Mouse (Mus musculus): ENCODE results near the gene Slc17a7.
"Not testable (repeated sequence)": the region's sequence is repeated elsewhere in the genome, so short reads cannot be mapped to it uniquely, and the experiment has no call there.

Gene Slc17a7

GRCm38 (mm10) chr7:45167761-45168445 lies 4.2 kb downstream of the Slc17a7 start:
- in situ Hi-C loops (cut with MboI; ENCODE audit: low pct_unique_long_range_greater_than_20kb in 1 of 2, low sequenced_read_pairs in 2 of 2, unreplicated experiment in 1 of 2) = no loop called here

GRCm38 (mm10) chr7:45168656-45169055 lies 4.9 kb downstream of the Slc17a7 start:
- in situ Hi-C loops (cut with MboI; ENCODE audit: low pct_unique_long_range_greater_than_20kb in 1 of 2, low sequenced_read_pairs in 2 of 2, unreplicated experiment in 1 of 2) = no loop called here

- in situ Hi-C loops (cut with MboI; ENCODE audit: low pct_unique_long_range_greater_than_20kb in 1 of 2, low sequenced_read_pairs in 2 of 2, unreplicated experiment in 1 of 2) = no loop called here
Measured at GRCm38 (mm10) chr7:45169495-45169894, 5.7 kb downstream of the Slc17a7 start.

- in situ Hi-C loops (cut with MboI; ENCODE audit: low pct_unique_long_range_greater_than_20kb in 1 of 2, low sequenced_read_pairs in 2 of 2, unreplicated experiment in 1 of 2) = no loop called here
Measured at GRCm38 (mm10) chr7:45172974-45173373, 9.2 kb downstream of the Slc17a7 start.

- in situ Hi-C loops (cut with MboI; ENCODE audit: low pct_unique_long_range_greater_than_20kb in 1 of 2, low sequenced_read_pairs in 2 of 2, unreplicated experiment in 1 of 2) = not testable (repeated sequence)
Measured at GRCm38 (mm10) chr7:45173772-45174171, 10.0 kb downstream of the Slc17a7 start.

- in situ Hi-C loops (cut with MboI; ENCODE audit: low pct_unique_long_range_greater_than_20kb in 1 of 2, low sequenced_read_pairs in 2 of 2, unreplicated experiment in 1 of 2) = no loop called here
Measured at GRCm38 (mm10) chr7:45174567-45175280, 11.0 kb downstream of the Slc17a7 start.

GRCm38 (mm10) chr7:45175398-45175797 lies 11.6 kb downstream of the Slc17a7 start:
- in situ Hi-C loops (cut with MboI; ENCODE audit: low pct_unique_long_range_greater_than_20kb in 1 of 2, low sequenced_read_pairs in 2 of 2, unreplicated experiment in 1 of 2) = no loop called here

- in situ Hi-C loops (cut with MboI; ENCODE audit: low pct_unique_long_range_greater_than_20kb in 1 of 2, low sequenced_read_pairs in 2 of 2, unreplicated experiment in 1 of 2) = no loop called here
Measured at GRCm38 (mm10) chr7:45175929-45176328, 12.2 kb downstream of the Slc17a7 start.

GRCm38 (mm10) chr7:45176356-45176755 lies 12.6 kb downstream of the Slc17a7 start:
- in situ Hi-C loops (cut with MboI; ENCODE audit: low pct_unique_long_range_greater_than_20kb in 1 of 2, low sequenced_read_pairs in 2 of 2, unreplicated experiment in 1 of 2) = no loop called here

- in situ Hi-C loops (cut with MboI; ENCODE audit: low pct_unique_long_range_greater_than_20kb in 1 of 2, low sequenced_read_pairs in 2 of 2, unreplicated experiment in 1 of 2) = no loop called here
Measured at GRCm38 (mm10) chr7:45178550-45178949, 14.8 kb downstream of the Slc17a7 start.

- in situ Hi-C loops (cut with MboI; ENCODE audit: low pct_unique_long_range_greater_than_20kb in 1 of 2, low sequenced_read_pairs in 2 of 2, unreplicated experiment in 1 of 2) = no loop called here
Measured at GRCm38 (mm10) chr7:45179469-45179868, 15.7 kb downstream of the Slc17a7 start, which contains the start of gene Gfy. Gfy (minus strand) TSS chr7:45179569.

- in situ Hi-C loops (cut with MboI; ENCODE audit: low pct_unique_long_range_greater_than_20kb in 1 of 2, low sequenced_read_pairs in 2 of 2, unreplicated experiment in 1 of 2) = no loop called here
Measured at GRCm38 (mm10) chr7:45180896-45181477, 17.2 kb downstream of the Slc17a7 start, which contains the start of gene Pth2. Pth2 (plus strand) TSS chr7:45180995.

GRCm38 (mm10) chr7:45181540-45181939 lies 17.8 kb downstream of the Slc17a7 start:
- in situ Hi-C loops (cut with MboI; ENCODE audit: low pct_unique_long_range_greater_than_20kb in 1 of 2, low sequenced_read_pairs in 2 of 2, unreplicated experiment in 1 of 2) = no loop called here

- in situ Hi-C loops (cut with MboI; ENCODE audit: low pct_unique_long_range_greater_than_20kb in 1 of 2, low sequenced_read_pairs in 2 of 2, unreplicated experiment in 1 of 2) = no loop called here
Measured at GRCm38 (mm10) chr7:45182199-45182601, 18.5 kb downstream of the Slc17a7 start.

GRCm38 (mm10) chr7:45182606-45183005 lies 18.9 kb downstream of the Slc17a7 start:
- in situ Hi-C loops (cut with MboI; ENCODE audit: low pct_unique_long_range_greater_than_20kb in 1 of 2, low sequenced_read_pairs in 2 of 2, unreplicated experiment in 1 of 2) = no loop called here

- in situ Hi-C loops (cut with MboI; ENCODE audit: low pct_unique_long_range_greater_than_20kb in 1 of 2, low sequenced_read_pairs in 2 of 2, unreplicated experiment in 1 of 2) = no loop called here
Measured at GRCm38 (mm10) chr7:45183672-45184071, 19.9 kb downstream of the Slc17a7 start.

GRCm38 (mm10) chr7:45185921-45186320 lies 22.2 kb downstream of the Slc17a7 start:
- in situ Hi-C loops (cut with MboI; ENCODE audit: low pct_unique_long_range_greater_than_20kb in 1 of 2, low sequenced_read_pairs in 2 of 2, unreplicated experiment in 1 of 2) = no loop called here

GRCm38 (mm10) chr7:45189600-45189999 lies 25.9 kb downstream of the Slc17a7 start:
- in situ Hi-C loops (cut with MboI; ENCODE audit: low pct_unique_long_range_greater_than_20kb in 1 of 2, low sequenced_read_pairs in 2 of 2, unreplicated experiment in 1 of 2) = no loop called here

GRCm38 (mm10) chr7:45190186-45190585 lies 26.4 kb downstream of the Slc17a7 start:
- in situ Hi-C loops (cut with MboI; ENCODE audit: low pct_unique_long_range_greater_than_20kb in 1 of 2, low sequenced_read_pairs in 2 of 2, unreplicated experiment in 1 of 2) = no loop called here

Data from mouse embryonic stem cell (cell line).